Mouse (Mus musculus) adrenal gland, postnatal 25 days (tissue): Measurements from ENCODE around the gene Rreb1. TPM values are rescaled to one million over a fixed set of nuclear protein-coding genes. Genes with fewer than 3 reads are reported as not detected.
A peak's percentile ranks its signal among the peaks of the same experiment; 100 is the strongest.

Source experiments
- DNase-seq: peaks from one replicate; pipeline ENCODE4 v3.0.0; 2021; ENCODE audit warnings: mixed read lengths
- total RNA-seq: library from RNA; stranded (reverse); gene quantifications from 2 replicates; pipeline ENCODE4 v1.2.3, GENCODE M21; 2021

Gene Rreb1
- total RNA-seq, 1 experiment from 2014 or later: 87.2 TPM

GRCm38 (mm10) chr13:37779251-37779667 lies 1.1 kb downstream of the Rreb1 start:
- no peak for DNase-seq

- DNase-seq: no peak
These were observed 3.4 kb downstream of the Rreb1 start for GRCm38 (mm10) chr13:37781557-37781956.

DNA sequence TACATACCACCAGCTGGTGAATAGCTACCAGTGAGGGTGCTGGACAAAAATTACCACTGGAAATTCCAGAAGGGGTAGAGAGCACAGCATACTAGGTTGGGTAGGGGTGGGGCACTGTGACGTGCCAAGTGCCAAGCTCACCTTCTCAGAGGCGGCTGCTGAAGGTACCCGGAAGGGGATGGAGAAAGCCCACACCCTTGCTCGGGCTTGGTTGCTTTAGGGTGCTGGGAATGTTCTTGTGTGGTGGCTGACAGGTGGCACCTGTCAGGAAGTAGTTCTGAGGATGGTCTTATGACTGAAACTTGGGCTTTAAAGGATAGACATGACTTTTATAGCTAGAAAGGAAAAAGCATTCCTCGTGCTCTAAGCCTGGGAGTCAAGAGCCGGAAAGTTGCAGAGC lies 3.9 kb downstream of the Rreb1 start:
- no peak for DNase-seq

- no peak for DNase-seq
These were observed 5.5 kb downstream of the Rreb1 start for GRCm38 (mm10) chr13:37783676-37784075.

DNA sequence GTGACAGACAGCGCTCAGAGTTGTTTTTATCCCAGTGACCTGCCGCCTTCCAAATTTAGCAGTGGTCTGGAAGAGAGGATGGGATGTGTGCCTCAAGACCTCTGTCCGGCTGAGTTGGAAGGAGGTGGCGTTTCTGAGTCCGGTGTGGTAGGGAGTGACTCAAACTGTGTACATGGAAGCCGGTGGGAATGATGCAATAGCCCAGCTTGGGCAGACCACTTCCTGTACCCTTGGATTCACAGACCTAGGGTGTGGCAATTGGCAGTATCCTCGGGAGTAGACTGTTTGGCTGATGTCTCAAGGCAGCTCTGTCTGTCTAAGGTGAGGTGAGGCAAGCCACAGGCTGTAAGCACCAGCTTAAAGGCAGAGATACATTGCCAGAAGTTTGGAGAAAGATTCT lies 6.0 kb downstream of the Rreb1 start:
- no peak for DNase-seq

GRCm38 (mm10) chr13:37792739-37793336 lies 14.6 kb downstream of the Rreb1 start:
- DNase-seq: no peak

- DNase-seq: no peak
These were observed 20.6 kb downstream of the Rreb1 start for GRCm38 (mm10) chr13:37798811-37799210.

- DNase-seq: no peak
These were observed 21.2 kb downstream of the Rreb1 start for GRCm38 (mm10) chr13:37799413-37799812.

DNA sequence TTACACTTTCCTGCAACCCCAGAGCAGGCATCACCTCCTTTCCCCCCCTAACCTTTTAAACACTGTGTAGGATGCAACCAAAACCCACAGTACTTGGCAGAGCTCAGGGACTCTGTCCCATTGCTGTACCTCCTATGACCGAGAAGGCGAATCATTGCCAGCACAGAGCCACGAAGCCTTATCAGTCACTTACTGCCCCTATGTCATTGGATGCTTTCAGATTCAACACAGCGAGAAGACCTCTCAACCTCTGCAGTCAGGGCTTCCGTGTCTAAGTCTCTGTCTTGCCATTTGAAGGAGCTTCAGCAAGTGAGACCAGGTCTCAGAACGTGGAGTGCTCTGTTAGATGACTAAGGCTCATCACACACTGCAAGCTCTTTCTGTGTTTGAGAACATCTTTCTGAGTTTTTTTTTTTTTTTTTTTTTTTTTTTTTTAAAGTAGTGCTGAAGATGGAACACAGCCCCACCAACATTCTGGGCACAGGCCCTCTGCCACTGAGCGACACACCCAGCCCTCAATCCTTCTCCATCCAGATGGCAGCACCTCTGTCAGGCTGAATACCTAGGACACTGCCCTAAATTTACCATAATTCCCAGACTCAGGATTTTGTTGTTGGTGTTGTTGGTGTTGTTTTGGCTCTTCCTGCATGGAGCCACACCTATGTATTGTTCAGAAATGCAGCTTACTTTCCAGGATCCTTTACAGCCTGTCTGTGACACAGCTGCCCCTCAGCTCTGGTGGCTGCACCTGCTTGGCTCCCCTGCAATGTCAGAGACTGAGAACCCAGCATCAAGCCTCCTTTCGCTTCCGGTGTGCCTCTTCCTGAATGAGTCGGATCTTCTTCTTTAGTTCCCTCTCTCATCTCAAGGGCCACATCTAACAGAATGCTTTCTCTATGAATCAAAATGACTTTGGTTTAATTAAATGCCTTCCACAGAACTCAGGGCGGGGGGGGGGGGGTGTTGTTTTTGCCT lies 23.2 kb downstream of the Rreb1 start:
- DNase-seq: no peak

- DNase-seq: no peak
These were observed 24.2 kb downstream of the Rreb1 start for GRCm38 (mm10) chr13:37802246-37803003.

- no peak for DNase-seq
These were observed 25.0 kb downstream of the Rreb1 start for GRCm38 (mm10) chr13:37803244-37803643.

- no peak for DNase-seq
These were observed 25.8 kb downstream of the Rreb1 start for GRCm38 (mm10) chr13:37804023-37804422.

- no peak for DNase-seq
These were observed 36.8 kb downstream of the Rreb1 start for GRCm38 (mm10) chr13:37815001-37815400.

- DNase-seq: no peak
These were observed 38.5 kb downstream of the Rreb1 start for GRCm38 (mm10) chr13:37816736-37817135.

GRCm38 (mm10) chr13:37821413-37821812 lies 43.2 kb downstream of the Rreb1 start:
- DNase-seq: peak; percentile 11

GRCm38 (mm10) chr13:37824331-37824920 lies 46.2 kb downstream of the Rreb1 start:
- DNase-seq: no peak

GRCm38 (mm10) chr13:37824956-37825645 lies 46.9 kb downstream of the Rreb1 start:
- DNase-seq: peak; percentile 25

- peak; percentile 63 for DNase-seq
These were observed 47.6 kb downstream of the Rreb1 start for GRCm38 (mm10) chr13:37825646-37826280.

DNA sequence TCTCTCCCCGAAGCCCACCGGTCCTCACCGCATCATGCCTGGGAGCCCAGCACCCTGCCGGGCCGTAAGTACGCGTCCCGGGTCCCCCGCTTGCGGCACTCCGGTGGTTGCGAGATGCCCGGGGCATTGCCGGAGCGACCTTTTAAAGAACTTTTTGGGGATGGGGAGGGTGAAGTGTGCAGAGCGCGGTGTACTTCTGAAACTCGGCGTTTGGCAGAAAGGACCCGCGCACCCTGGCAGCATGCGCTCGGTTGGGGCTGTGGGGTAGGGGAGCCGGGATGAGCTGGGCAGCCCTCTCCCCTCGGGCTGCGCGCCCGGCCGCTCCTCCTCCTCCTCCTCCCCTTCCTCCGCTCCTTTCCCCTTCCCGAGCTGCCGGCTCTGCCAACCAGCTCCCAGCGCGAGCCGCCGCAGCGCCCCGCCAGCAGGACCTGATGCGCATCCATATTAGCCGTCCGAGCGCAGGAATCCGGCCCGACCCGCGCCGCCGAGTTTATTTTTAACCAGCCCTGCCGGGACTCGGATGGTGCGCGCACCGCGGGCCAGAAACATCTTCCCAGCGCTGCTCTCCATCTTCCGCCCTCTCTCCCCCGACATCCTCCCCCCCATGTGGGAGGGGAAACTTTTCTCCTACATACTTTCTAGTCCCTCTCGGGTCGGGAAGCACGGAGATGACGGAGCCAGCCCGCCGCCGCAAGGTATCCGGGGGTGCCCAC lies 48.2 kb downstream of the Rreb1 start:
- peak; percentile 74 for DNase-seq

DNA sequence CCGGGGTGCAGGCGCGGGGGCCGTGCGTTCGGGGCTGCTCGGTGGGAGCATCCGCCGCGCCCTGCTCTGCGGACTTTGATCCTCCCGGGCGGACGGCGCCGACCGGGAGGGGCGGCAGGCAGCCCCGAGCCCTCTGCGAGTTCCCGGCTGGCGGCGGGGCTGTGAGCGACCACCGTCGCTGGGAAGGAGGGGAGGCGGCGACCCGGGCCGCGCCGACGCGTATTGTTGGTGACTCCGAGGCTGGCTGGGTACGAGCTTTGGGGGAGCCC lies 48.7 kb downstream of the Rreb1 start:
- no peak for DNase-seq
